Mouse (Mus musculus) bone marrow macrophage, adult 2 months (primary cell): ENCODE results near the gene Ttll5.

Experiments used
- CTCF ChIP-seq: IDR thresholded peaks from 2 replicates; pipeline ENCODE4 v1.5.1; 2012; ENCODE audit warnings: low read depth, mild to moderate bottlenecking, low read length, moderate library complexity
- POLR2A ChIP-seq: IDR thresholded peaks from 2 replicates; pipeline ENCODE4 v1.6.1; 2012; ENCODE audit warnings: mild to moderate bottlenecking, low read depth, low read length, borderline replicate concordance

GRCm38 (mm10) chr12:85866624-85867023, 42.2 kb downstream of the Ttll5 start:
- TF ChIP-seq CTCF (no peak), POLR2A (no peak)
